Mouse (Mus musculus): ENCODE measurements around the gene Vezt. TPM values are rescaled to one million over a fixed set of nuclear protein-coding genes. Genes with fewer than 3 reads are reported as not detected.

The Vezt gene
- polyA plus RNA-seq, 1 experiment = 16.8 TPM

- Histone ChIP-seq H3K36me3 (ENCODE audit: control insufficient read depth, insufficient read depth) (no peaks in the 10 kb centered on the region), H3K4me3 (no peak overlapping the region), H3ac (ENCODE audit: control insufficient read depth, insufficient read length) (no peak overlapping the region), H3K4me2 (ENCODE audit: low read depth) (no peak overlapping the region), H3K27me3 (ENCODE audit: control insufficient read depth, insufficient read depth, insufficient read length) (no peaks in the 10 kb centered on the region), H3K79me2 (ENCODE audit: control insufficient read depth, insufficient read depth) (no peaks in the 10 kb centered on the region)
- TF ChIP-seq MYOG (IDR thresholded peaks at IDR 0.05; ENCODE audit: control insufficient read depth in 1 of 3, insufficient read depth in 1 of 3, insufficient read length in 2 of 3, low read depth in 2 of 3) (no peak), POLR2A (IDR thresholded peaks at IDR 0.05; ENCODE audit: insufficient read length, low read depth) (no peak), USF1 (IDR thresholded peaks at IDR 0.05; ENCODE audit: low read depth) (no peak), E2F4 (IDR thresholded peaks at IDR 0.05; ENCODE audit: insufficient read depth) (no peak), TCF12 (IDR thresholded peaks at IDR 0.05; ENCODE audit: insufficient read depth, poor library complexity, severe bottlenecking) (no peak), CEBPB (IDR thresholded peaks at IDR 0.05; ENCODE audit: insufficient read depth, poor library complexity, severe bottlenecking) (no peak), MAX (IDR thresholded peaks at IDR 0.05; ENCODE audit: low read depth) (no peak), MYOD1 (IDR thresholded peaks at IDR 0.05; ENCODE audit: control insufficient read depth in 1 of 3, insufficient read length in 2 of 3, low read depth in 2 of 3) (no peak), REST (IDR thresholded peaks at IDR 0.05; ENCODE audit: insufficient read depth, insufficient read length) (no peak), SRF (IDR thresholded peaks at IDR 0.05; ENCODE audit: control insufficient read depth, insufficient read length, low read depth) (no peak), POLR2AphosphoS2 (IDR thresholded peaks at IDR 0.05; ENCODE audit: insufficient read length, low read depth) (no peak), TCF3 (IDR thresholded peaks at IDR 0.05; ENCODE audit: insufficient read length, low read depth) (no peak)
Measured at GRCm38 (mm10) chr10:93899907-93900306, 135.7 kb downstream of the Vezt start.

DNA sequence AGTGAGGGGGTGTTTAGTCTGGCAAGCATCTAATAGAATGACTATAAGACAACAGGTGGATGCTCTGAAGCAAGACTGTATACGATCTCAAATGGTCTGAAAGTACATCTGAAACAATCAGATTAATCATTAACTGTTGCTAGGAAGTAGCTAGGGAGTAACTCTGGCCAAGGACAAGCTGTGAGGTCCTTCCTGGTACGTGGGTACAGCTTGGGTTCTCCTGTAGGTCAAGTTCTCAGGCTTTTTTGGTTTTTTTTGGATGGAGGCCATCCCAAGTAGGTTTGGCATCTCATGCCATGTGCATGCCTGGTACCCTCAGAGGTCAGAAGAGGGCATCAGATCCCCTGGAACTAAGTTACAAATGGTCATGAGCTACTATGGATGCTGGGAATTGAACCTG lies 136.3 kb downstream of the Vezt start:
- H3ac ChIP-seq (ENCODE audit: control insufficient read depth, insufficient read length) = no peak overlapping the region
- TF ChIP-seq TCF3 (IDR thresholded peaks at IDR 0.05; ENCODE audit: insufficient read length, low read depth) = no peak
- H3K4me2 ChIP-seq (ENCODE audit: low read depth) = no peak overlapping the region
- no peaks in the 10 kb centered on the region for H3K36me3 ChIP-seq (ENCODE audit: control insufficient read depth, insufficient read depth)
- H3K4me3 ChIP-seq = no peak overlapping the region
- H3K79me2 ChIP-seq (ENCODE audit: control insufficient read depth, insufficient read depth) = no peaks in the 10 kb centered on the region
- H3K27me3 ChIP-seq (ENCODE audit: control insufficient read depth, insufficient read depth, insufficient read length) = no peaks in the 10 kb centered on the region

DNA sequence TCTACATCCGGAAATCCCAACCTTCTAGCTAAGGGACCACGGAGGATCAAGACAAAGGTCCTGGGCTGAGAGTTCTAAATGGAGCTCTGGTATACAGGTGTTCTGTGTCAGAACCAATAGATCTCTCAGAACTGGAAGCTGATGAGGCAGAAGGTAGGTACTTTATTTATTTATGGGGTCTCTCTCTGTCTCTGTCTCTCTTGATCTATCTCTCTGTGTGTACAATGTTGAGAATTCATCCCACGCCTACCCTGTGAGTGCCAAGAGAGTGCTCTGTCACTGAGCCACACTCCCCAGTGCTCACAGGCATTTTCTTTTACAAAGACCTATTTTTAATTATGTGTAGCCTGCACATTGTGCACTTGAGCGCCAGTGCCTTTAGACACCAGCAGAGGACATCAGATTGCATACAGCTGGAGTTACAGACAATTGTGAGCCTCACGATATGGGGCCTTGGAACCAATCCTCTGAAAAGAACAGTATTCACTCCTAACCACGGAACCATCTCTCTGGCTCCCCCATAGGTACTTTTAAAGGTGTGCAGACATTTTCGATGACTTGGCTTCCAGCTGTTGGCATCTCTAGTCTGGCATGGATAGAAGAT lies 138.5 kb downstream of the Vezt start, which contains the start of gene Metap2:
Gene Metap2, minus strand, starts transcription at position 51 of the 604 bp plus-strand sequence.
- H3K79me2 ChIP-seq (ENCODE audit: control insufficient read depth, insufficient read depth) = no peaks in the 10 kb centered on the region
- no peak within 1 kb of the TSS for H3ac ChIP-seq (ENCODE audit: control insufficient read depth, insufficient read length)
- H3K27me3 ChIP-seq (ENCODE audit: control insufficient read depth, insufficient read depth, insufficient read length) = no peaks in the 10 kb centered on the region
- TF ChIP-seq E2F4 (IDR thresholded peaks at IDR 0.05; ENCODE audit: insufficient read depth) (no peak), MYOD1 (IDR thresholded peaks at IDR 0.05; ENCODE audit: control insufficient read depth in 1 of 3, insufficient read length in 2 of 3, low read depth in 2 of 3) (no peak), REST (IDR thresholded peaks at IDR 0.05; ENCODE audit: insufficient read depth, insufficient read length) (no peak), POLR2A (IDR thresholded peaks at IDR 0.05; ENCODE audit: insufficient read length, low read depth) (no peak), POLR2AphosphoS2 (IDR thresholded peaks at IDR 0.05; ENCODE audit: insufficient read length, low read depth) (no peak), TCF3 (IDR thresholded peaks at IDR 0.05; ENCODE audit: insufficient read length, low read depth) (no peak), USF1 (IDR thresholded peaks at IDR 0.05; ENCODE audit: low read depth) (no peak), MYOG (IDR thresholded peaks at IDR 0.05; ENCODE audit: control insufficient read depth in 1 of 3, insufficient read depth in 1 of 3, insufficient read length in 2 of 3, low read depth in 2 of 3) (no peak), MAX (IDR thresholded peaks at IDR 0.05; ENCODE audit: low read depth) (no peak), CEBPB (IDR thresholded peaks at IDR 0.05; ENCODE audit: insufficient read depth, poor library complexity, severe bottlenecking) (no peak), TCF12 (IDR thresholded peaks at IDR 0.05; ENCODE audit: insufficient read depth, poor library complexity, severe bottlenecking) (no peak)
- no peak within 1 kb of the TSS for H3K4me2 ChIP-seq (ENCODE audit: low read depth)
- H3K36me3 ChIP-seq (ENCODE audit: control insufficient read depth, insufficient read depth) = no peaks in the 10 kb centered on the region
- H3K4me3 ChIP-seq = no peak within 1 kb of the TSS

- no peak overlapping the region for H3ac ChIP-seq (ENCODE audit: control insufficient read depth, insufficient read length)
- TF ChIP-seq REST (IDR thresholded peaks at IDR 0.05; ENCODE audit: insufficient read depth, insufficient read length) = no peak
- no peak for TF ChIP-seq TCF12 (IDR thresholded peaks at IDR 0.05; ENCODE audit: insufficient read depth, poor library complexity, severe bottlenecking)
- no peak for TF ChIP-seq CEBPB (IDR thresholded peaks at IDR 0.05; ENCODE audit: insufficient read depth, poor library complexity, severe bottlenecking)
- TF ChIP-seq POLR2A (IDR thresholded peaks at IDR 0.05; ENCODE audit: insufficient read length, low read depth) = no peak
- TF ChIP-seq TCF3 (IDR thresholded peaks at IDR 0.05; ENCODE audit: insufficient read length, low read depth) = no peak
- TF ChIP-seq POLR2AphosphoS2 (IDR thresholded peaks at IDR 0.05; ENCODE audit: insufficient read length, low read depth) = no peak
- no peak for TF ChIP-seq SRF (IDR thresholded peaks at IDR 0.05; ENCODE audit: control insufficient read depth, insufficient read length, low read depth)
- no peak for TF ChIP-seq MYOD1 (IDR thresholded peaks at IDR 0.05; ENCODE audit: control insufficient read depth in 1 of 3, insufficient read length in 2 of 3, low read depth in 2 of 3)
- TF ChIP-seq MYOG (IDR thresholded peaks at IDR 0.05; ENCODE audit: control insufficient read depth in 1 of 3, insufficient read depth in 1 of 3, insufficient read length in 2 of 3, low read depth in 2 of 3) = no peak
- TF ChIP-seq E2F4 (IDR thresholded peaks at IDR 0.05; ENCODE audit: insufficient read depth) = no peak
- TF ChIP-seq USF1 (IDR thresholded peaks at IDR 0.05; ENCODE audit: low read depth) = no peak
- TF ChIP-seq MAX (IDR thresholded peaks at IDR 0.05; ENCODE audit: low read depth) = no peak
Measured at GRCm38 (mm10) chr10:93892551-93892950, 143.1 kb downstream of the Vezt start.

GRCm38 (mm10) chr10:93891031-93891430 lies 144.6 kb downstream of the Vezt start:
- Histone ChIP-seq H3K36me3 (ENCODE audit: control insufficient read depth, insufficient read depth) (no peaks in the 10 kb centered on the region), H3K4me3 (no peak overlapping the region), H3ac (ENCODE audit: control insufficient read depth, insufficient read length) (no peak overlapping the region), H3K27me3 (ENCODE audit: control insufficient read depth, insufficient read depth, insufficient read length) (no peaks in the 10 kb centered on the region), H3K4me2 (ENCODE audit: low read depth) (no peak overlapping the region), H3K79me2 (ENCODE audit: control insufficient read depth, insufficient read depth) (peaks cover 35% of the 10 kb centered on the region)
- no peak for TF ChIP-seq SRF (IDR thresholded peaks at IDR 0.05; ENCODE audit: control insufficient read depth, insufficient read length, low read depth)
- no peak for TF ChIP-seq E2F4 (IDR thresholded peaks at IDR 0.05; ENCODE audit: insufficient read depth)
- no peak for TF ChIP-seq REST (IDR thresholded peaks at IDR 0.05; ENCODE audit: insufficient read depth, insufficient read length)
- no peak for TF ChIP-seq TCF3 (IDR thresholded peaks at IDR 0.05; ENCODE audit: insufficient read length, low read depth)
- no peak for TF ChIP-seq MAX (IDR thresholded peaks at IDR 0.05; ENCODE audit: low read depth)
- no peak for TF ChIP-seq MYOD1 (IDR thresholded peaks at IDR 0.05; ENCODE audit: control insufficient read depth in 1 of 3, insufficient read length in 2 of 3, low read depth in 2 of 3)
- no peak for TF ChIP-seq MYOG (IDR thresholded peaks at IDR 0.05; ENCODE audit: control insufficient read depth in 1 of 3, insufficient read depth in 1 of 3, insufficient read length in 2 of 3, low read depth in 2 of 3)

More at GRCm38 (mm10) chr10:93892551-93892950, 143.1 kb downstream of the Vezt start:
- H3K36me3 ChIP-seq (ENCODE audit: control insufficient read depth, insufficient read depth) = no peaks in the 10 kb centered on the region
- H3K4me3 ChIP-seq = no peak overlapping the region
- no peaks in the 10 kb centered on the region for H3K27me3 ChIP-seq (ENCODE audit: control insufficient read depth, insufficient read depth, insufficient read length)
- peaks cover 20% of the 10 kb centered on the region for H3K79me2 ChIP-seq (ENCODE audit: control insufficient read depth, insufficient read depth)
- no peak overlapping the region for H3K4me2 ChIP-seq (ENCODE audit: low read depth)

Data from myocyte (in vitro differentiated cells).